Mouse (Mus musculus) gonadal fat pad, adult 2 months (tissue): ENCODE measurements at regions not wholly inside any gene's neighbourhood (a gene's known extent, or its start where the extent isn't known, plus 50 kb on each side); places are given as distances from the start of the nearest gene placed in this dataset.

Source experiments
- DNase-seq: peaks from one replicate; pipeline ENCODE4 v3.0.0-alpha.2; 2012; ENCODE audit warnings: low read depth

DNA sequence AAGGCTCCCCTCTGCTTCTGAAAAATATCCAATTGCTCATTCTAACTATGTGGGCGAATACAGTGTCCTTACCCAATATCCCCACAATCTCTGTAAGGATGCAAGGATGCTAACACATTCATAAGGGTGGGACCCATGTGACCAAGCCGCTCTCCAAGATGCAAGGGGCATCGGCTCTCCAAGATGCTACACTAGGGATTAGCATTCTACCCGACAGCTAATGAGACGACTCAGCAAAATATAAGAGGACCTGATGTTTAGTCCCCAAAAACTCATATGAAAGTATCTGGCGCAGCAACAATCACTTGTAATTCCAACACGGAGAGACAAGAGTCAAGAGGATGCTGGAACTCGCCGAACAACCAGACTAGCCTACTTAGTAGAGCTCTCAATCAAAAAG, 299.6 kb upstream of the Jmjd1c start:
- DNase-seq = no peak

DNA sequence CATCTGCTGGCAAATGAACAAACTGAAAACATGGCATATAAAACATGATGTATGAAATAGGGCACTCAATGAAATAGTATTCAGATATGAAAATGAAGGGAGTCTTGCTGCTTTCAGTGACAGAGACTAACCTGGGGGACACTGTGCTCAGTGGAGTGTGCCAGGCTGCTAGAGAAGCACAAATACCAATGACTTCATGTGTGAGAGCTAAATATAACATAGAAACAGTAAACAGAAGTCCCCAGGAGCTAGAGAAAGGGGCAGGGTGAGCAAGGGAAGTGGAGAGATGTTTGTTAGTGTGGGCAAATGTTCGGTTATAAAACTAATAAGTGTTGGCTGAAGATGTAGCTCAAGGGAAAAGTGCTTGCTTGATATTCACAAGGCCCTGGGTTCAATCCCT, 293.2 kb upstream of the Jmjd1c start:
- no peak for DNase-seq

DNA sequence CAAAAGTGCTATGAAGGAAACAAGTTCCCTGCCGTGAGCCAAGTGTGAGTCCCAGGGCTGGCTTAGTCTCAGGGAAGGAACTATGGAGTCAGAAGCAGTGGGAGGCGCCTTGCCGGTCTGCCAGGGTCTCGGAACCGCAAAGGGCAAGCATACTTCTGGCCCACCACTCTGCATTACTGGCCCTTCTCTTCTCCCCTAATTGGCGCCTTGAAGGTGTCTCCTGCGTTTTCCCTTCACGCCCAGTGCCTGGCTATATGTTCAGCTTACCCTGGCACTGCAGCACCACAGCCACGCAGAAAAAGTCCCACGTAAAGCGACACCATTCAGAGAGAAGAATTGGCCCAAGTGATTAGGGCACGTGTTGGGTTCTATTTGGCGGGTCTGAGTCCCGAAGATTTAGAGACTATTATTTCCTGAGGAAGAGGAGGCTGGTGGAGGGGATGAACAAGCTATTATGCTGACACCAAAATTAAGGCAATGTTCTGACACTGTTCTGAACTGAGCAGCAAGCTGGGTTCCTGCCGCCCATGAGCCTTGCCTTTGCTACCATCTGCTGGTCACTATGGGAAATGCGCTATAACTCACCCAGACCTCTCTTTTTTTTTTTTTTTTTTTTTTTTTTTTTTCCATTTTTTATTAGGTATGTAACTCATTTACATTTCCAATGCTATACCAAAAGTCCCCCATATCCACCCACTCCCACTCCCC, 288.5 kb upstream of the Jmjd1c start:
- DNase-seq = no peak

DNA sequence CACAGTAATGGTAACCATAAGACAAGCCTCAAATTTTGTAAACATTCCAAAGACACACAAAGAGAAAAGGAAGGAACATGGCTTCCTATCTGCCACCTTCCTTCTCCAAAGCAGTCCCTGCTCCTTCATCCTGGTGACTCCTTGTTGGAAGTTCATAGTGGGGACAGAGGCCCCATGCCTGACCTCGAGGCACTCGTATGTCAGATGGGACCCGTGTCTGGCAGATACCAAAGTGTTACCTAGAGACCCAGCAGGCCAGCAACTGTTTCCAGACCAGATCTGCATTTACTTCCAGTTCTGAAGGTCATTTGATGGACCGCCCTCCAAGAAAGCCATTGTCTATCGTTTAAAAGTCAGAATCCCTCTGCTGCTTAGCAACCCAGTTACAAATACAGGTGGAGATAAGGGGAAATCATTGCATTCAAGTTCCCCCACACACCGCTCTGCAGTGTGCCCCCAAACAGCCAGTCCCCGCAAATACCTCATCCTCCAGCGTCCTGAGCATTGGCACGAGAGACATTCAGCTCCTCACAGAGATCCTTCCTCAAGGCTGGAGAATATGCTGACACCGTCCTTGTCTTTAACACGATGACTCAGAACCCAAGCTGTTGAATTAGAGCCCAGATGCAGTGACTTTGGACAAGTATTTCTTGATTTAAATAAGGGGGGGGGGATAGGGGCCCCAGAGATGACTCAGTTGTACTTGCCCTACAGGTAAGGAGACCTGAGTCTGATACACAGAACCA, 283.2 kb upstream of the Jmjd1c start:
- DNase-seq = no peak

DNA sequence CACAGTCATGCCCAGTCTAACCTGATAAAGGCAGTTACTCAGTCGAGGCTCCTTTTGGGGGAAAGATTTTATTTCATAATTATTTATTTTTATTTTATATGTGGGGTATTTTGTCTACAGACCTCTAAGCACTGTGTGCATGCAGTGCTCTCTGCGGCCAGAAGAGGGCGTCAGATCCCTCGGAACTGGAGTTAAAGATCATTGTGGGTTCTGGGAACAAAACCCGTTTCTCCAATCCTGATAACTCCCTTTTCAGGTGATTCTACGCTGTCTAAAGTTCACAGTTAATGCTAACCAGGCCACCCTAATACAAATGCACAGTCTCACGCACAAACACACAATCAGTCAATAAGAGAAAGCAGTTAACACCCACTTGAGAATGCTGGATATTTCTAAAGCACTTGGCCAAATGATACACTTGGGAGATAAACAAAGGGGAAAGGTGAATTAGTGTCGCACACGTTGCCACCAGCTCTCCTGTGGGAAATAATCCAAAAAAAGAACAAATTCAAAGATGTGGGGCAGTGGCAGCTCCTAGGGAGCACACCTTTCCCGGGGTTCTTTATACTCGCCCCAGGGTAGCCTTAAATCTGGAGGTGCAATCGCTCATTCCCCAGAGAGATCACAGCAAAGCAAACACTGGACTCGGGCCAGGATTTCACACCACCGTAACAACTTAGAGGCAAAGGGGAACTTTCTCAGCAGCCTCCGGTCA, 281.9 kb upstream of the Jmjd1c start:
- peak; percentile 12 for DNase-seq

DNA sequence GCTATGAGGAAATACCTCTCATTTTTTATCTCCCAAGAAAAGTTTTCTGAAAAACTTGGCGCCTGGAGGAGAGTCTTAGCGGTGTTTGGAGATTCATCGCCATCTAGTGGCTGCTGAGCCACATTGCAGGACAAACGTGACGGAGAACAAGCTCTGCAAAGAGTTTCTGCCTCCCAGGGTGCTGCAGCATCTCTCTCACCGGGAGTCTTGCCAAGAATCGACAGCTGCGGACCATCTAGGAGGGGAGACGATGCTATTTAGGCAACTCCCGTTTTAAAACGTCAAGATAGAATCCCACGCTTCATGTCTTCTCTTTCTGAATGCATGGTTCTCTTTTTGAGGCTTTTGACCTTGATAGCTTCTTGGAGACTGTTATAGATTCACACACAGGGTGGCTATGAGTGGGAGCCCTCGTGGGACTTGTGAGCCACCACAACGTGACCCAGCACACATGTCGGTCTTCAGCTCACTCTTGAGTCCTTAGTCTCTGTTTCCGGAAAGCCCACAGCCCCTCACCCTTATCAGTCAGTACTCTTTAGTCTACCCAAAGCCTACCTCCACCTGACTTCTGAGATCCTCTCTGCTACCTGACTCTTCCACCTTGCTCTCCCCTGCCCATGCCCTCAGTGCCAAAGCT, 281.2 kb upstream of the Jmjd1c start:
- peak; percentile 16 for DNase-seq

DNA sequence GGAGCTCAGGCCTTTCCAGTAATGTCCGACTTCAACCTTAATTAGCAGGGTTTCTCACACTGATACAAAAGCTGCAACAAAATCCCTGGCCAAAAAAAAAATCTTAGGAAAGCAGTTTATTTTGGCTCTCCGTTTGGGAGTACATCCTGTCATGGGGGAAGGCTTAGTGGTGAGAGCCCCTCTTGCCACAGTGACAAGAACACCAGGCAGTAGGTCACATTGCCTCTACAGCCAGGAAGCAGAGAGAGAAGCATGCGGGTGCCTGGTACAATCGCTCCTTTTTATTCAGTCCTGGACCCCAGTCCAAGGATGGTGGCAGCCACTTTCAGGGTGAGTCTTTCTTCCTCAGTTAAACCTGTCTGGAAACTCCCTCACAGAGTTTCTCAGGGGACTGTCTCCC, 280.0 kb upstream of the Jmjd1c start:
- no peak for DNase-seq

DNA sequence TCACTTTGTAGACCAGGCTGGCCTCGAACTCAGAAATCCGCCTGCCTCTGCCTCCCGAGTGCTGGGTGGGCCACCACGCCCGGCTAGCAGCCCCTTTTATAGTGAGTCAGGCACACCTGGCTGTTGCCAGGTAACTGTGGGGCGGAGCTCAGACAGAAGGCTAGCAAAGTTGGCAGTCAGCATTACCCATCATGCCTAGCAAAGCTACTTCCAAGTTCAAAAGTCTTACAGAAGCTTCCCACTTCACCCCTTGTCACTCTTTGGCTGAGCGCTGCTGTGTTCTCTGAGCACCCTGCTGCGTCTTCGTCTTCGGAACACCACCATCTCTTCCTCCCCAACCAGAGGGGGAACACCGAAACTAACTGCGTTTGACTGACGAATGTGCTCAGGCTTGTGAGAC, 279.1 kb upstream of the Jmjd1c start:
- peak; percentile 19 for DNase-seq

DNA sequence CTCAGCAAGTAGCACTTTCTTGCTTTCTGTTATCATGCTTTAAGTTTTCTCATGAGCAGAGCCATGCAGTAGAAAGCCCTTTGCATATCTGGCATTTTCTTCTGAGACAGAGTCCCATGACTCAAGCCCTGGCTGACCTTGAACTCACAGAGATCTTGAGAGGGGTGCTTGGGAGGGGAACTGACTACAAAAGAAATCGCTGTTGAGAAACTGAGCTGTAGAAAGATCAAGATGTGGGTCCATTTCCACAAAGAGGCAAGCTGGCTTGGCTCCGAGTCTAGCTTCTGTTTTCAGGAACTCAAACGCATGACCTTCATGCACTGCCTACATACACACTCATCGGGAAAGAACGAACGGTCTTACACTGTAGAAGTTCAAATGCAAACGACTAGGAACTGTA, 278.0 kb upstream of the Jmjd1c start:
- DNase-seq = no peak

DNA sequence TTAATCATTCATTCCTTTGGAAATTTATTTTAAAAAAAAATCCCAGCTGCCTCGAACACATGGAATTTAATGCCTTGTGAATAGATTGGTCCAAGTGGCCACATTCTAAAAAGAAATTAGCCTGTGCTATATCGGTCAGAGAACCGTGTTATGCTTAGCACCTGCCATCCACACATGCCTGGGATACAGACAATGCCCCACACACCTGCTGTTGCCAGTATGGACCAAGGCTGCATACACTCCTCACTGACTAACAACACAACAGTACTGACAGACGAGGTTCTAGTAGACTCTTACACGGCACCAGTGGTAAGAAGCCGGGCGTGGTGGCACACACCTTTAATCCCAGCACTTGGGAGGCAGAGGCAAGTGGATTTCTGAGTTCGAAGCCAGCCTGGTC, 276.4 kb upstream of the Jmjd1c start:
- no peak for DNase-seq

DNA sequence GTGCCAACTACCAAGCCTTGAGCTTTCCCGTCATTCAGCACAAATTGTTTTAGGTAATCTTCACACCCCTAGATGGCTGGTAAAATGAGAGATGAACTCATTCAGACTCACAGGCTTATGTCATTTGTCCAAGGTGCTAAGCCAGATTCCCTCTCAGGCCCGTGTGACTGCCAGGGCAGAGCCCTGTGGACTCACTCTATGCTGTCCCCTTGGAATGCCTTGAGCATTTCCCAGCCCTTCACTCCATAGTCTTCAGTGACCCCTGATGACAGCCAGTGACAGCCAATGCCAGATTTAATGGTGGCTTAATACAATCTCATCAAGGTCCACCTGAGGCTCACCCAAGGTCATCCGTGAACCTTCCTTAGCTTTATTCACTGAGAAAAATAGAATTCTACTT, 270.2 kb upstream of the Jmjd1c start:
- DNase-seq = no peak

DNA sequence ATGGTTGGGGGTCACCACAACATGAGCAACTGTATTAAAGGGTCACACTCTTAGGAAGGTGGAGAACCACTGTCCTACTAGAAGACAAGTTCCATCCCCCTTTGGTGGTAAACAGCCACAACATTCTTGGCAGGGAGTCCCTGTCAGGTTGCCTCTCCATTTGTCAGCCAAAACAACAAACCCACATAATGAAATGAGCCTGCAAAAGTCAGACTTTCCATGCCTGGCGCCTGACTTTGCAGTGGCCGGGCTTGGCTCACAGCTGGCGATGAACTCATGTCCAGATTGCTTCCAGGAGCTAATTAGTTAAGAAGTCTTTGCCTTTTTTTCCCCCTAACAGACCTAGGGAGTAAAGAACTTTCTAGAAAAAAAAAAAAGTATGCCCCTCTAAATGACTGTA, 269.6 kb upstream of the Jmjd1c start:
- DNase-seq = no peak

DNA sequence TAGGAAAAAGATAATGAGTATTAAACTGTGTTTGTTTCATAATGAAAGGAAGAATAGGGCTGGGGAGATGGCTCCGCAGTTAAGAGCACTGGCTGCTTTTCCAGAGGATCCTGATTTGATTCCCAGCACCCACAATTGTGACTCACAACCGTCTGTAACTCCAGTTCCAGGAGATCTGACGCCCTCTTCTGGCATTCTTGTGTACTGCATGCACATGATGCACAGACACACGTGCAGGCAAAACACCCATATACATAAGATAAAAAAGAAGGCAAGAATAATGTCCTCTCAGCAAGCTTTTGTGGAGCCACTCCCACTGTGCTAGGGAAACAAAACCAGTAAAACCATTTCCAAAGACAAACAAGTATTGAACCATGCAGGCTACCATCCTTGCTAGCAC, 261.0 kb upstream of the Jmjd1c start:
- no peak for DNase-seq

DNA sequence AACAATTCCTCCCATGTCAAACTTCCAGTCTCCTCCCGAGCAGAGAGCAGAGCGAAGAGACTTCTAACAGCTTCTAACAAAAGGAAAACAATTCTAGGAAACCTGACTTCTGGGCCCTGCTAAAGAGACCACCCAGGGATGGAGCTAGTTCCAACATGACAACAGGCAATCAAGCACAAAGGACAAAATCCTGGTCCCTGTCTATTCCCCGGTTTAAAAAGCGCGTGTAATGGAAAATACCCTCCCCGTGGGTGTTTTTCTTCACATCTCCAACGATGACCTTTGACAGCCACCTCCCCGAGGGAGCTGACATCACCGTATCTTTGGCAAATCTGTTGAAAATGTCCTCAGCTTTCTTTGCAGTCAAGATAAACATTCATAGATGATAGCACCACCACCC, 256.9 kb upstream of the Jmjd1c start:
- no peak for DNase-seq

DNA sequence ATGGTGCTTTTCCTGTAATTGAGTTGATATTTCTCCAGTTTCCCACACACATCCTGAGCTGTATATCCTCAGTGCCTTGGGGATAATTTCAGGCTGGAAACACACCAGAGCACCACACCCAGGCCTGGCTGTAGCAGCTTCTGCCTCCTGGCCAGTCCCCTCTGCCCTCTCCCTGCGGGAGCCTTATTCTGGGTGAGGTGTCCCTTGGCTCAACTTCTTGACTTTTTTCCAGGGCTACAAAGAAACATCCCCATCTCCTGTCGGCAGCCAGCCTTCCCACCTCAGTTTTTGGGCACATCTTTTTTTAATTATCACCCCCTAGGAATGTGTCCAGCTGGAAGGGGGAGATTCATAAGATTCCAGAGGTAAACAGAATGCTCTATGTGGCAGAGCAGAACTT, 252.7 kb upstream of the Jmjd1c start:
- no peak for DNase-seq

DNA sequence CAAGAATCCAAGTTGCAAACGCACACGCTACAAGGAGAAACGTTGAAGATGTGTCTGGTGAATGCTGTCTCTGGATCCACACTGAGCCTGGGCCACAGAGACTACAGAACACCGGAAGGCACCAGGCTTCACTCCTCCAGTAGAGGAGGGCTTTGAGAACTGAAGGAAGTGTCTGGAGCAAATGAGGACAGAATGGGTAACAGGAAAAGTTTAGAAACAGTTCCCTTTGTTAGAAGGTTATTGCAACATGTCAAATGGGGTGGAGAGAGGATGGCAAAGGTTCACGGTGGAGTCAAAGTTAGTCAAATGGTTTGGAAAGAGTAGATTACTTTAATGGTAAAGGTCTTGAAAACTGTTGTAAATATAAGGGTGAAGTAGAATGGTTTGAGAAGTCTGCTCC, 247.1 kb upstream of the Jmjd1c start:
- no peak for DNase-seq

DNA sequence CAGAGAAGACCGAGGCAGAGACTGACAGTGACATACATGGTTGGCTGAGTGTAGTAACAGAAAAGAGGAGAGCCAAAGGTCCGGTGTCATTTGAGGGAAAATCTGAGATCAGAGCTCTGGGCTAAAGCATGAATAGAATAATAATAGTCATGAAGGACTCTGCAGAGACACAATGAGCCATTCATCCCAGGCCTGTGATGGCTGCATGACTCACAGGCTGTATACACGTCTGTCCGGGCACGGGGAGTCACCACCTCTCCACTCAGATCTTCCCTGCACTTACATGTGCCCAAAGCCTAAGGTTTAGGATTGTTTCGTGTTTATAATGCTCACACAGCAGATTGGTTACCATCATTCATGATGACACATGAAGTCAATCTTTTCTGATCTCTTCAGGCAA, 246.2 kb upstream of the Jmjd1c start:
- DNase-seq = no peak

DNA sequence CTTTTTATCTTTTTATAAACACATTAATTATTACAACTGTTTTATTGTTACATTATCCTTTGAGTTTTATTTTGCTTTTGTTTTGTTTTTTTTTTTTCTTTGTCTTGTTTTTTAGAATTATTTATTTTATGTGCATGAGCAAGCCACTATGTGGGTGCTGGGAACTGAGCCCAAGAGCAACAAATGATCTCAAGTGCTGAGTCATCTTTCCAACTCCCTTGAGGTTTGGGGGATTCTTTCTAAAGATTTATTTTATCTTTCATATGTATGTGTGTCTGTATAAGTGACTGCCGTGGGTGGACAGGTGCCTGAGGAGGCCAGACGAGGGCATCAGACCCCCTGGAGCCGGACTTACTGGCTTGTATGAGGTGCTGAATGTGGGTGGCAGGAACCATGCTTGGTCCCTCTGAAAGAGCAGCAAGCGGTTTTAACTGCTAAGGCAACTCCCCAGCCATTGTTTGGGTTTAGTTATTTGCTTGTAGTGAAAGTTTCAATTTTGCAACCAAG, 244.9 kb upstream of the Jmjd1c start:
- no peak for DNase-seq

DNA sequence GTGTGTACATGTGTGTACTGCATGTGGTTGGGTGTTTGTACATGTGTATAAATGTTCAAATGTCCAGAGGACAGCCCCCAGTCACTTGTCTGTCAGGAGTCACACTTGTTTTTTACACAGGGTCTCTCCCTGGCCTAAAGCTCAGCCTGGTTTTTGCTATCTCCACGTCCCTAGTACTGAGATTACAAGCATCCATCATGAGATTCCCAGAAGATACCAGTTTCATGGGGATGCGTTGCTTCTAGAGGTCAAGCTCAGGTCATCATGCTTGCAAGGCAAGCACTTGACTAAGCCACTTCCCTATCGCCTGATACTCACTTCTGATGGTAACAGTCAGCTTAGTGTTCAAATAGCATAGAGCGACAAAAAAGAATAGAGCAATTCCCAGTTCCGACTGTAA, 244.1 kb upstream of the Jmjd1c start:
- DNase-seq = no peak

DNA sequence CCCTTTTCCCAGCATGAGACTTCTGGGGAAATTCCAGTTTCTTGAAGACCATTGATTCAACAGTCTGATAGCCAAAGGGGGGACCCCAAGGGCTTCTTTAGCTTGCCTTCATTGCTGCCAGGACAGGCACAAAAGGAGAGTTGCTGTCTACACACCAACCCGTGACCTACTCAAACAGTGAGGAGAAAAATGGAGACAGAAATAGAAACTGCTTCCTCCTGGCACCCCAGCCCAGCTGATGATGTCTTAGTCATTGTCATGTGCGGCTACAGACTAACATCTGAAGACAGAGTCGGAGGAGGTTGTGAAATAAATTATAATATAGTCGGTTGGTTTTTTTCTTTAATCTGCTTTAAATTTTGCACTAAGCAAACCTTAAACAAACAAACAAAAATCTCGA, 243.2 kb upstream of the Jmjd1c start:
- no peak for DNase-seq

DNA sequence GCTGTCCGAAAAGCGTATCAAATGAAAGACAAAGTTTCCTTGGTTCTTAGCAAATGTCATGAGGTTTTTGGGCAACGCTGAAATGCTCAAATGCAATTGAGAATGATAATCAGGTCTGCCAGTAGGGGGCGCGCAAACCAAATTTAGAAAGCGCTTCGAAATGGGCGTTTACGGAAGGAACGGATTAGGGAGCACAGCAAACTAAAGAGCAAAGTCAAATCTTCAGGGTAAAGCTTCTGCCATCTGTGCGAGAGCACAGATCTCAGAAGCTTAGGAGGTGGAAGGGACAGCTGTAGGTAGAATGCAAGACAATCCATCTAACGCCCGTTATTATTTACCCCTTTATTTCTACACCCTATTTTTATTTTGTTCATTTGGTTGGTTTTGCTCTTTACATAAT, 242.7 kb upstream of the Jmjd1c start:
- peak; percentile 22 for DNase-seq

DNA sequence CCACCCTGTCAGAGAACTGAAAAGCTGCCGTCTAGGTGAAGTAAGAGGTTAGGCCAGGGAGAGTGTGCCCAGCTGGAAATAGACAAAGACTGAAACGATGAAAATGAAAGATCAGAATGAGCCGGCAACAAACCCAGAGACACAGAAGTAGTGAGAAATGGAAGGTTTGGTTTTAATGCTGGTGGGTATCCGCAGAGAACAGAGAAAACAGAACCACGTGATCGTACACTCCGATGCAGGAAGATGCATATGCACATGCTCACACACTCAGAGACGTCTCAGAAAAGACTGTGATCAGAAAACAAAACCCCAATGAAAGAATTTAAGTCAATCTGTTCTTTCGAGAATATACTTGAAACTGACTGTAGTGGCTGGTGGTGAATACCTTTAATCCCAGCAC, 241.0 kb upstream of the Jmjd1c start:
- no peak for DNase-seq
